In genomic region chr2:10674738-10675349, GRCm38 (mm10) we compare ENCODE assay signal across 18 mouse cellular contexts.
A peak's percentile ranks its signal among the peaks of the same experiment; 100 is the strongest.
DNase-seq lines count a peak whose midpoint lies in the region; ATAC-seq lines count a peak whose summit lies in the region.
"Had no signal": no experiment of that assay in that cellular context is flagged by ENCODE, and none has a peak within 500 bp of the region (broad histone marks: within the 10 kb centered on the region; RNA-seq: fewer than 3 reads in every experiment).

No protein-coding gene starts in this region.

- no peaks in the 10 kb centered on the region for H3K36me3 ChIP-seq in embryonic facial prominence, embryonic 11.5 days (replicated peaks; ENCODE audit: control insufficient read depth, insufficient read depth, low read depth, low read length)
- no peaks in the 10 kb centered on the region for H3K36me3 ChIP-seq in embryonic facial prominence, embryonic 10.5 days (replicated peaks)
- H3K36me3 ChIP-seq in kidney, embryonic 15.5 days: no peaks in the 10 kb centered on the region
- H3K36me3 ChIP-seq: embryonic facial prominence, embryonic 15.5 days; G1E; heart, embryonic 12.5 days; hindbrain, embryonic 13.5 days had no signal

- H3K27ac ChIP-seq in embryonic facial prominence, embryonic 11.5 days (replicated peaks; ENCODE audit: low read depth, low read length): no peak overlapping the region
- H3K27ac ChIP-seq in embryonic facial prominence, embryonic 10.5 days (replicated peaks): no peak overlapping the region
- no peak overlapping the region for H3K27ac ChIP-seq in kidney, embryonic 15.5 days
- H3K27ac ChIP-seq: embryonic facial prominence, embryonic 15.5 days; forebrain, embryonic 13.5 days; hindbrain, embryonic 13.5 days; macrophage had no signal

- H3K4me3 ChIP-seq in embryonic facial prominence, embryonic 11.5 days (ENCODE audit: low read depth, low read length): no peak overlapping the region
- H3K4me3 ChIP-seq in embryonic facial prominence, embryonic 10.5 days: no peak overlapping the region
- H3K4me3 ChIP-seq in kidney, embryonic 15.5 days (replicated peaks): no peak overlapping the region
- H3K4me3 ChIP-seq: embryonic facial prominence, embryonic 15.5 days; forebrain, embryonic 13.5 days; heart, embryonic 12.5 days; hindbrain, embryonic 13.5 days had no signal

- no peak overlapping the region for H3K4me2 ChIP-seq in embryonic facial prominence, embryonic 11.5 days (ENCODE audit: low read depth, low read length)
- H3K4me2 ChIP-seq in kidney, embryonic 15.5 days: no peak overlapping the region
- H3K4me2 ChIP-seq: embryonic facial prominence, embryonic 15.5 days; forebrain, embryonic 13.5 days; heart, embryonic 12.5 days; hindbrain, embryonic 13.5 days had no signal

- H3K27me3 ChIP-seq in embryonic facial prominence, embryonic 11.5 days (ENCODE audit: control insufficient read depth, insufficient read depth, low read length): no peaks in the 10 kb centered on the region
- H3K27me3 ChIP-seq in embryonic facial prominence, embryonic 10.5 days (replicated peaks; ENCODE audit: low read depth, poor library complexity, severe bottlenecking): no peaks in the 10 kb centered on the region
- H3K27me3 ChIP-seq in kidney, embryonic 15.5 days: peaks cover 9% of the 10 kb centered on the region; the same call in 1 of the 2 replicates
- H3K27me3 ChIP-seq: embryonic facial prominence, embryonic 15.5 days; forebrain, embryonic 13.5 days; heart, embryonic 12.5 days; hindbrain, embryonic 13.5 days had no signal

- H3K9ac ChIP-seq in embryonic facial prominence, embryonic 11.5 days (replicated peaks; ENCODE audit: low read length): no peak overlapping the region
- H3K9ac ChIP-seq in kidney, embryonic 15.5 days: no peak overlapping the region
- H3K9ac ChIP-seq: embryonic facial prominence, embryonic 15.5 days; forebrain, embryonic 13.5 days; heart, embryonic 12.5 days; hindbrain, embryonic 13.5 days had no signal

- WGBS in embryonic facial prominence, embryonic 11.5 days: 30% methylated on average over 6 of the region's 6 CpGs
- WGBS in embryonic facial prominence, embryonic 10.5 days: 46% methylated on average over 6 of the region's 6 CpGs
- 22% methylated on average over 6 of the region's 6 CpGs for WGBS in kidney, embryonic 15.5 days

- no peaks in the 10 kb centered on the region for H3K9me3 ChIP-seq in embryonic facial prominence, embryonic 11.5 days (replicated peaks; ENCODE audit: control insufficient read depth, low read length)
- H3K9me3 ChIP-seq in embryonic facial prominence, embryonic 10.5 days: no peaks in the 10 kb centered on the region
- no peaks in the 10 kb centered on the region for H3K9me3 ChIP-seq in kidney, embryonic 15.5 days (replicated peaks)
- H3K9me3 ChIP-seq: embryonic facial prominence, embryonic 15.5 days; forebrain, embryonic 13.5 days; G1E; heart, embryonic 12.5 days; hindbrain, embryonic 13.5 days had no signal

- peak; percentile 17 for DNase-seq in embryonic facial prominence, embryonic 11.5 days (ENCODE audit: low spot score)
- DNase-seq in embryonic facial prominence, embryonic 10.5 days (ENCODE audit: low spot score): no peak
- DNase-seq in kidney, postnatal 10 days: no peak
- DNase-seq in urinary bladder, adult 18-20 months (ENCODE audit: low spot score in 2 of 2): peak; percentile 3 to 17
- no peak for DNase-seq in urinary bladder, postnatal 25 days (ENCODE audit: low spot score)
- DNase-seq in yolk sac, embryonic 10.5 days (ENCODE audit: low spot score): peak; percentile 73
- no peak for DNase-seq in cerebellum, adult 18-20 months
- DNase-seq: cerebellum, adult 8-10 months; gastrocnemius, postnatal 25 days; right cerebral cortex, adult 18-20 months; thymus, adult 2 months had no signal

- no peak for ATAC-seq in embryonic facial prominence, embryonic 11.5 days (replicated peaks; ENCODE audit: insufficient number of reproducible peaks, low FRiP score, low TSS enrichment, low read depth)
- ATAC-seq in kidney, embryonic 15.5 days (replicated peaks; ENCODE audit: low FRiP score): 0 out of 2 replicates have a peak, but pooled peaks have one; percentile 51
- ATAC-seq: forebrain, embryonic 13.5 days had no signal

- no peaks in the 10 kb centered on the region for H3K4me1 ChIP-seq in embryonic facial prominence, embryonic 11.5 days (ENCODE audit: control insufficient read depth, insufficient read depth, low read length)
- peaks cover 15% of the 10 kb centered on the region; the same call in 1 of the 2 replicates for H3K4me1 ChIP-seq in embryonic facial prominence, embryonic 10.5 days
- peaks cover 24% of the 10 kb centered on the region for H3K4me1 ChIP-seq in kidney, embryonic 15.5 days
- H3K4me1 ChIP-seq: embryonic facial prominence, embryonic 15.5 days had no signal

Comparison
In these comparisons a context has a peak if more than half of its experiments do, and no peak if none do; other contexts are left out.
1. DNase-seq: peak in embryonic facial prominence, embryonic 11.5 days (single experiment), urinary bladder, adult 18-20 months (2 of 2) and yolk sac, embryonic 10.5 days (single experiment); none in embryonic facial prominence, embryonic 10.5 days (single experiment), kidney, postnatal 10 days (single experiment), urinary bladder, postnatal 25 days (single experiment) and cerebellum, adult 18-20 months (0 of 2).